Mouse (Mus musculus) retina, postnatal 1 day (tissue): ENCODE data around the gene Scube3.

Source experiments
- DNase-seq: peaks from one replicate; pipeline ENCODE4 v3.0.0-alpha.2; 2012

The Scube3 gene

DNA sequence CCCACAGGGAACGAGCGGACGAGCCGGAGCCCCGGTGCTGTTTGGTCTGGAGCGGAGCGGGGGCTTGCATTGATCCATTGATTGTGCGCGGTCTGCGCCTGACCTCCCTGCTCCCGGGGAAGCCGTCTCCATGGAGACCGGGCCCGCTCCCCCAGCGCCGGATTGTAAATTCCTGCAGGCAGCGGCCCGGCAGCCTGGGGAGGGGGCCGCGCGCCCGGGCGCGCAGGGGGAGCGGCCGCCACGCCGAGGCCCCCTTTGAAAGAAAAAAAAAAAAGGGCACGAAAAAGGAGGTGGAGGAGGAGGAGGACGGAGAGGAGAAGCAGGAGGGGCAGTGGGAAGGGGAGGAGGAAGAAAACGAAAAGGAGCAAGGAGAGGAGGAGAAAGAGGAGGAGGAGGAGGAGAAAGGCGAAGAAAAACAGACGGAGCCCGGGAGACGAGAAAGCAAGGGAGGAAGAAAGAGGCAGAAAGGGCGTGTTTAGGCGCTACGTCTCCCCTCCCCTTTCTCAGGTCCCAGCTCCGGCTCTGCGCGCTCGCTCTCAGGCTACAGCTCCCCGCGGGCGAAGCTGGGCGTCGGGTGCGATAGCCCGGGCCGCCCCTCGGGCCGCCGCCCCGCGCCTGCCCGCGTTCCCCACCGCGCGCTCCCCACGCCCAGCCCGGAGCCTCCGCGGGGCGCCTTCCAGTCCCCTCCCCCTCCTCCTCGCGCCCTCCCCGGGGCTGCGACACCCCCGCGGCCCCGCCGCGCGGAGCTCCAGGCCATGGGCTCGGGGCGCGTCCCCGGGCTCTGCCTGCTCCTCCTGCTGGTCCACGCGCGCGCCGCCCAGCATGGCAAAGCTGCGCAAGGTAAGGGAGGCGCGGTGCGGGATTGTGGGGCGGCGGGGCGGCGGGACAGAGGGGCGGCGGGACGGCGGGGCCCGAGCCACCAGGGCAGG, at the start of gene Scube3:
Gene Scube3 (plus strand): TSS at position 371 of the 929 bp plus-strand sequence.
- DNase-seq: peak; percentile 85

DNA sequence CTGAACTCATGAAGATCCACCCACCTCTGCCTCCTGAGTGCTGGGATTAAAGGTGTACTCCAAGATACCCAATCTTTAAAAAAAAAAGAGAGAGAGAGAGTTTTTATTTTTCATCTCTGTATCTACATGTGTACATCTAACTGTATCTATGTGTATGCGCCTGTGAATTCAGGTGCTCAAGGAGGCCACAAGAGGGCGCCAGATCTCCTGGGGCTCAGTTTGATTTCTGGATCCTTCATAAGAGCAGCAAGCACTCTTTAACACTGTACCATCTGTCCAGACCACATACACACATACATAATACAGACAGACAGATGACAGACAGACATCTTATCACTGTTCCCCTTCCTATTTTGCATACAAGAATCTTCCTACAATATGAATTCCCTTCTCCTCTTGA, 49.6 kb upstream of the Scube3 start:
- no peak for DNase-seq

DNA sequence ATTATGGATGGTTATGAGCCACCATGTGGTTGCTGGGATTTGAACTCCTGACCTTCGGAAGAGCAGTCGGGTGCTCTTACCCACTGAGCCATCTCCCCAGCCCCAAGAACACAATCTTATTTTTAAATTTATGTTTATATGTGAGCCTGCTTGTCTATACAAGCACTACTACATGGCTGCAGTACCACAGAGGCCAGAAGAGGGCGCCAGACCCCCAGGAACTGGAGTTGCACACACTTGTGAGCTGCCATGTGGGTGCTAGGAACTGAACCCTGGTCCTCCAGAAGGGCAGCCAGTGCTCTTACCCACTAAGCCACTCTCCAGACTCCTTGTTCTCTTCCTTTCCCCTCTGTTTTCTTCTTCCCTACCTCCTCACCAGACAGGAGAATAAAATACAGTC, 48.1 kb upstream of the Scube3 start:
- DNase-seq: no peak

DNA sequence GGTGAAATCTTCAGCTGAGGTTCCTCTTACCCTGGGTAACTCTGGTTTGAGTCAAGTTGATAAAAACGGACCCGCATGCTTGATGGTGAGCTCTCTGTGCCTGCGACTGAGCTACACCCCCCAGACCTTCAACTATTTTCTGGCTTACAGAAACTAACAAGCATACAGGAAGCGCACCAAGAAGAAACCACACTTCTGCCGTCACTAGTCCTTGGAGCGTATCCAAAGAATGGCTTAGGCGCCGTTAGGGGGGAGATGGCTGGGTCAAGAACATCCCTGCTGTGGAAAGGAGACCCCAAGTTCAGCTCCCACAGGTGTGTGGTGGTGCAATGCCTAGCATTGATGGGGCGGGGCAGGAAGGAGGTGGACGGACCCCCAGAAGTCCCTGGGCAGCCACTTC, 45.5 kb upstream of the Scube3 start:
- no peak for DNase-seq

DNA sequence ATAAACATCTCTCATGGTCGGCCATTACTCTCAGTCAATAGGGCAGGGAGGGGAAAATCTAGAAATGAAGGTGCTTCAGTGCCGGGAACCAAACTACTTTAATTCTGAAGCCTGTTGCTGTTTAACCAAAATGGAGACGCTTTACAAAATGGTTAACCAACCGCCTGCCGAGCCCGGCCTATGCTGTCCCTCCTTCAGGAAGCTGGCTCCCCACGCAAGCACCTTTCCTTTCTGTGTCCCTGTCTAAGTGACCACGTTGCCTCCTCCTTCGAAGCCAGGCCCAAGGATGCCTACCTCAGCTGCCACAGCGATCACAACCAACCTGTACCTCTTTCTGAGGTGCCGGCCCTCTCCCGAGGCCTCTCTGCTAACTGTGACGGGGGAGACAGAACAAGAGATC, 44.6 kb upstream of the Scube3 start:
- DNase-seq: no peak

DNA sequence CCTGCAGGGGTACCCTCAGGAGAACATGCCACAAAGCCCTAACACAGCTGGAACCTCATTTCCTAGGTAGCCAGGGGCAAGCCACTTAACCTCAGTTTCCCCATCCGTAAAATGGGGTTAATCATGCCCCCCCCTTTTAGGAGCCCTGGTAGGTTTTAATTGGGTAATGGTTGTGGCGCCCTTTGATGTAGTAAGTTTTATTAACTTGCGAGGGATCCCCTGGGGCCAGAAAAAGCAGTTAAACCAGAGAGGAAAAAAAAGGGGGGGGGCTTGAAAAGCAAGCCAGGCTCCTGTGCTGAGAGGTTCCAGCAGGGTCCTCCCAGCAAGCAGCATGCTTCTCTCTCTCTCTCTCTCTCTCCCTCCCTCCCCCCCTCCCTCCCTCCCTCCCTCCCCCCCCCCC, 42.9 kb upstream of the Scube3 start:
- DNase-seq: no peak

DNA sequence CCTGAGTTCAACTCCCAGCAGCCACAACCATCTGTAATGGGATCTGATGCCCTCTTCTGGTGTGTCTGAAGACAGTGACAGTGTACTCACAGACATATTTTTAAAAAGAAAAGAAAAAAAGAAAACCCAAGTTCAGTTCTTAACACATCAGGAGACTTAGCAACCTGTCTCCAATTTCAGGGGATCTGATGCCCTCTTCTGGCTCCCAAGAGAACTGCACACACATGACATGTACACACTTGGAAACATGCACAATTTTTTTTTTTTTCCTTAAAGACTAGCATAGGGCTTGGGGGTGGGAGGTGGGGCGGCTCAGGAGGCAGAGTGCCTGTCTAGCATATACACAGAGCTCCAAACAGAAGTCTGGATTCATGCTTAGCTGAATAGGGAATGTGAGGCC, 41.3 kb upstream of the Scube3 start:
- no peak for DNase-seq

DNA sequence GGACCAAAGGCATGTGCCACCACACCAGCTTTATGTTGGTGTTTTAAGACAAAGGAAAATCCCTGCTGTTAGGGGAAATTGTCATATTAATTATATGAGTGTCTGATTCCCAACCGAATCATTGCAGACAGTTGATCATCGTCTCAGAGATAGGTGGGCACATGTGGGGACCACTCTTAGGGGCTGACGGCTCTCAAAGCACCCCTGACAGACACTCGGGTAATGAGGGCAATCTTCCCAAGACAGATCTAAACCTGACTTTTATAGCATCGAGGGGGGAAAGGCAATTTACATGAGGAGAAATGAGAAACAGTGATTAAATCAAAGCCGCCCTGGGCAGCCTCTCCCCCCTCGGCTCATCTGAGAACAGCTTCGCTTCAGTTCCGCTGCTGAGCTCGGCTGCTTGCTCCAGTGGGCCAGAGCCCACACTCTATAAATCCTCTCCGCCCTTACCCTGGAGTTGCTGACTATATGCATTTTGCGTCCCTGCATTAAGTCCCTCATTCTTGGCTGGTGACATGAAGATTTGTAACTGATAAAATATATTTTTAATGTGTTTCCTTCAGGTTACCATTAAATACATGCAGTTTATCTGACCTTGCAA, 40.6 kb upstream of the Scube3 start:
- DNase-seq: no peak

DNA sequence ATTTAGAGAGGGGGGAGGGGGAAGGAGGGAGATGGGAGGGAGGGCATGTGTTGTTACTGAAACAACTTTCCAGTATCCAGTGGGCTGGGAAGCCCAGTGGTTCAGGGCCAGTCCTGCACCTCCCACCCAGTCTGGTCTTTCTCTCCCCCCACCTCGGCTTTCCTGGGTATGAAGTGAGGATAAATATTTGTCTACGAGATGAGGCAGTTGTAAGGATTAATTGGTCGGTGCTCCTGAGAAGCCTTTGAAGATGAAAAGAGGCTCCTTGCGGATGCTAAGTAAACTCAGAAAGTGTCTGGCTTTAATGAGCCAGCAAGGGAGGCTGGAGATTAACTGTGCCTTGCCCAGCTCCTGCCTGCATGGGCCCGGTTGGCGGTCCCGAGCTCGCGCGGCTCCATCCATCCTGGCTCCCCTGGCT, 40.0 kb upstream of the Scube3 start:
- no peak for DNase-seq

DNA sequence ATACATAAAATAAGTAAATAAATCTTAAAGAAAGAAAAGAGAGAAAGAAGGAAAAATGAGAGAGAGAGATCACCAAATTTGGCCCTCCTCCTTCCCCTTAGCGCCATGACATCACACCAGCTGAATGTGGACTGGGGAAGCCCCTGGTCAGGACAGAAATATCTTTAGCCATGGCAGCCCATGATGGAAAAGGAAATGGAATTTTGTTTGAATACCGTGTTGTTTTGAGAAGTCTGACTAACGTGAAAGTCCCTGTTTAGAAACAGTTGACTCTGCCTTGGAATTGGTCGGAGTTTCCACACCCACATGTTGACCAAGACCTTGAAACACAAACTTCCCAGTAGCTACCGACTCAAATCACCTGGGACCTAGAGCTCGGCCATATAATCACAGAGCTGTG, 37.5 kb upstream of the Scube3 start:
- no peak for DNase-seq

DNA sequence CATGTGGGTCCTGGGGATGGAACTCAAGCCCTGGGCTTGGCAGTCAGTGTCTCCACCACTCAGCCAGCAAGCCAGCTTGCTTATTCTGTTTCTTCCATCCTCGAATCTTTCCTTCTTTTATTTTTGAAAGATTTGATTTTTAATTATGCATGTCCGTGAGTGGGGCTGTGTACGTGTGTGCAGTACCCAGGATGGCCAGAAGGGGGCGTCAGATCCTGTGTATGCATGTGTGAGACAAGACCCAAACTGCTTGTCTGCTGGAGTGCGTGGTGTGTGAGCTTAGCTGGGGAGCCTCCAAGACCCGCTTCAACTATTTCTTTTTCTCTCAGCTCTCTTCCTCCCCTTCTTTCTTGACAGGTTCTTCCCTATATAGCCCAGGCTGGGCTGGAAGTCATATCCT, 35.6 kb upstream of the Scube3 start:
- no peak for DNase-seq

DNA sequence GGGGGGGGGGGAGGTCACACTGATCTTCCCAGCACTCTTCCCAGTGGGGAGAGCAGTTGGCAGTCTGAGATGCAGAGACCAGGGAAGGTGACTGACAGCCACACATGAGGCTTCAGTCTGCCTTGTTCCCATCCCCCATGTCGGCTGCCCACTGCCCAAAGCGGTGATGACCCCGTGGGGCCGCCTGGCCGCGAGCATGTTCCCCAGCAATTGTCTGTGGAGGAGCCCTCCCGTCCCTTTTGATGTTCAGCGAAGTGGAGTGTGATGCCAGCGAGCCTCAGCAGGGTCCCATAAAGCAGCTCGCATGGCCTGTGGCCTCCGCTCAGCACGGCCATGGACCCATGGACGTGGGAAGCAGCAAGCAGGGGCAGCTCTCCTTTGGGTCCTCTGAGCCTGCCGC, 34.7 kb upstream of the Scube3 start:
- DNase-seq: peak; percentile 87

DNA sequence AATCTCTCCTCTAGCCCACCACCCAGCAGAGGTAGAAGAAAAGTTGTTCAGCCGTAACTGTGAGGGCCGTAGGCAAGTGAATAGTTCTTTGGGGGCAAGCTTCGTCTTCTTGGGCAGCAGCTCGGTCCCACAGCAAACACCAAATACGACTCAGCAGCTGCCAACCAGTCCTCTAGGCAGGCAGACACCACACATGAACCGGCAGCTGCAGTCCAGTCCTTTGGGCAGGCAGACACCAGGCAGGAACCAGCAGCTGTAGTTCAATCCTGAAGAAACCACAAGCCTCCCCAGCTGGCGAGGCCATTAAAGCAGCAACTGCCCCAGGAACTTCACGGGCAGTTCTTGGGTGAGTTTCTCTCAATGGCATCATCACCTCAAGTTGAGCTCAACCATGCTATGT, 29.7 kb upstream of the Scube3 start:
- no peak for DNase-seq

DNA sequence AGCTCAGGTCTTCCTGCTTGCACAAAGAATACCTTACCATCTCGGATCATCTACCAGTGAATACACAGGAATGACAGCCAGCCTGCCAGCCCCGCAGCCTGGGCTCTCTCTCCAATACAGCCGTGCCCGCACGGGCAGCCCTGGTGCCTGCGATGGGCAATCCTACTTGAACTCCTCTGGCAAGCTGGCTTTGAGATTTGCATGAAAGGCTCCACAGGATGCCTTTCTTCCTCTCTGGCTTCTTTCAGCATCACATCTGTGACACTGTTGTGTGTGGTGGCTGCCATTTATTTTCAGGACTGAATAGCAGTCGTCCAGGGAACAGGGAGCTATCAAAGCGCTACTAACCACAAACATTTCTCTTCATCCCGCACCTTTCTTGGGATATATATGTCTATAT, 25.6 kb upstream of the Scube3 start:
- no peak for DNase-seq

DNA sequence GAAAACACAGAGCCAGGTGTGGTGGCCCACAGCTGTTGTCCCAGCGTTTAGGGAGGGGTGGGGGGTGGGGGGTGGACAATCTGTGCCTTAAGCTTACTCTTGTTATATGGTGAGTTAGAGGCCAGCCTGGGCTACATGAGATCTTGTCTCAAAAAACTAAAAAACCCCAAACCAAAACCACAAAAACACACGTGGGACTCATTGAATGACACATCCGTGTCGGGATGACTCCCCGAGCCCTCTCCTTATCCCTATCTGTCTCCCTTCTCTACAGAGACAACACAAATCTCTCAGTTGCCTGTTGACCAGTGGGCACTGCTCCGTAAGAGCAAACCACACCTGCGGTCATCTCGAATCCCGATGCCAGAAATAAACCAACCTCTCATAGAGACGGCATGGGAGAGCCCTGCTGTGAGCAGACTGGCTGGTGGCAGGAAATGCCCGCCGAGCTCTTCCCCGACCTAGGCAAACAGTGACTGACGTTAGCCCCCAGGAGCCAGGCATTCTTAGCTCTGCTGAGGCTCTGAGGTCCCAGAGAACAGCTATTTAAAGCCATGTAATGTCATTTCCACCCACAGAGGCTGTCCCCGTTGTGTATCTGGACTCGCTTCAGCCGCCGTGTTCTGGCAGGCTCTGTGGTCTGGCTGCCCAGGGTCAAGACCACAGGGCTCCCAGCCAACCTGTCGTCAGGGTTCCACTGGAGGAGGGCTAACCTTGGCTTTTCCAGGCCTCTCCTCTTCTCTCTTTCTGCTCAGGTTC, 24.3 kb upstream of the Scube3 start:
- DNase-seq: no peak

DNA sequence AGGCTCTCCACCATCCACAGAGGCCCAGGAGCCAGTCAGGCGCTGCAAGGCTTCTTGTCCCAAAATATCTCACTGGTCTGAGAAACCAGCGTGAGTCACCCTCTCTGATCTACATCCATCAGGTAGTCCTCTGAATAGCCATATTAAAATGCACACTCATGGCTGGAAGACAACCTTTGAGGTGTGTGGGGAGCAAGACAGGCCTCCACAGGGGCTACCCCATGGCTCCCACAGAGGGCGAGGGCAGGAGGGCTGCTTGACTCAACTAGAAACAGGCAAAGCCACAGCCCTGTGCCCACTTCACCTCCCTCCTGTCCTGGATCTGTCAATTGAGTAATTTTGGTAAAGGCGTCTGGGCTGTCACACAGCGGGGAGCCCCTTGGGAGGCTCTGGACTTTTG, 21.5 kb upstream of the Scube3 start:
- DNase-seq: no peak

DNA sequence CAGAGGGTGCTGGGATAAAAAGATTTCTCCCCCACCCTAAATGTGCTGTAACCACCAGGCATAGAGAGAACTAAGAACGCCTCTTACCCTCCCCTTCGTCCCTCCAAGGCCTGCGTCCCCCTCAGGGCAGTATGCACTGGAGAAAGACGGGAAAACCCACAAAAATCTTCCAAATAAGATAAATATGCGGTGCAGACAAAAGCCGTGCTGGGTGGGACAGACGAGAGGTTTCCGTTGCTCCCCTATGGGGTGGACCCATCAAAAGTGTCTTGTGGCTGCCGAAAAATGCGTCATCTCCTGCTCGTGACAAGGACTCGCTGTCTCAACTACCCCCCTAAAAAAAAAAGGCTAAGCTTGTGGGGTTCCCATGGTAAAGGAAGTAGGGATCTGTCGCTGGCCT, 19.0 kb upstream of the Scube3 start:
- DNase-seq: no peak

DNA sequence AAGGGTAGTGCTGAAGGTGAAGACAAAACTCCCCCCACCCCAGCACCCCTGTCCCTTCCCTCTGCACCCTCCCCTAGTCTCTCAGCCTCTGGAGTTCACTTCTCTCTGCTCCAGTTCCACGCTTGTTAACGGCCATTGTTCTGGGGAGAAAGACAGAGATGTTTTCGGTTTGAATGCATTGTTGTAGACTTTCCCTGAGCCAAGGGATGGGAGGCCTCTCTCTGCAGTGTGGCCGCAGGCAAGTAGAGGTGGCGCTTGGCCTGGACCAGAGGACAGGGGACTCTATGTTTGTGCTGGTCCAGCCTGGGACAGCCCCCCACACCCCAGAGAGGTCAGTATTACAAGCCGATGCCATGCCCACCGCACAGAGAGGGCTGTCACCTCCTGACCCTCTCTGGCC, 18.3 kb upstream of the Scube3 start:
- peak; percentile 62 for DNase-seq

DNA sequence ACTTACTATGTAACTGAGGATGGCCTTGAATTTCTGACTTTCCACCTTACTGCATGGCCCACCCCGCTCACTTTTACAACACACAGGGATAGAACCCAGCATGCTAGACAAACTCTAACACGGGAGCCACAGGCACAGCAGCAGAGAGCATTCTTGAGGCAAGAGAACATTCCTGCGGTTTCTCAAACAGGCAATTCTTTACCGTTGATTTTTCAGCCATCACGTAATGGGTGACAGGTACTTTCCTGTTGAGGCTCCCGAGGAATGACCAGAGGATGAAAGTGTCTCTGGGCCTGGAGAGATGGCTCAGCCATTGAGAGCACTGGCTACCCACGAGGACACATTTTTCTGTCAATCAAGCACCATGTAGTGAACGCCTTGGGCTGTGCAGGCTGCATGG, 17.6 kb upstream of the Scube3 start:
- no peak for DNase-seq

DNA sequence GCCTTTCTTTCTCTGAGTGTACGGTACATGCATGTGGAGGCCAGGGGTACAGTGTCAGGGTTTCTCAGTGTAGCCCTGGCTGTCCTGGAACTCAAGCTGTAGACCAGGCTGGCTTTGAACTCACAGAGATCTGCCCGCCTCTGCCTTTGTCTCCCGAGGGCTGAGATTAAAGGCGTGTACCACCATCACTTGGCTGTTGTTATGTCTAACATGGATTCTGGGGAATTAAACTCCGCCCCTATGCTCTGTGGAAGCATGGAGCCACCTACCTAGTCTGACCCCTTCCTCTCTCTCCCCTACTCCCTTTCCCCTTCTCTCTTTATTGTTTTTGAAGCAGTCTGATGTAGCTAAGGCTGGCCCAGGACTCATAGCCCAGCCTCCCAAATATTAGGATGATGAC, 12.1 kb upstream of the Scube3 start:
- DNase-seq: no peak

DNA sequence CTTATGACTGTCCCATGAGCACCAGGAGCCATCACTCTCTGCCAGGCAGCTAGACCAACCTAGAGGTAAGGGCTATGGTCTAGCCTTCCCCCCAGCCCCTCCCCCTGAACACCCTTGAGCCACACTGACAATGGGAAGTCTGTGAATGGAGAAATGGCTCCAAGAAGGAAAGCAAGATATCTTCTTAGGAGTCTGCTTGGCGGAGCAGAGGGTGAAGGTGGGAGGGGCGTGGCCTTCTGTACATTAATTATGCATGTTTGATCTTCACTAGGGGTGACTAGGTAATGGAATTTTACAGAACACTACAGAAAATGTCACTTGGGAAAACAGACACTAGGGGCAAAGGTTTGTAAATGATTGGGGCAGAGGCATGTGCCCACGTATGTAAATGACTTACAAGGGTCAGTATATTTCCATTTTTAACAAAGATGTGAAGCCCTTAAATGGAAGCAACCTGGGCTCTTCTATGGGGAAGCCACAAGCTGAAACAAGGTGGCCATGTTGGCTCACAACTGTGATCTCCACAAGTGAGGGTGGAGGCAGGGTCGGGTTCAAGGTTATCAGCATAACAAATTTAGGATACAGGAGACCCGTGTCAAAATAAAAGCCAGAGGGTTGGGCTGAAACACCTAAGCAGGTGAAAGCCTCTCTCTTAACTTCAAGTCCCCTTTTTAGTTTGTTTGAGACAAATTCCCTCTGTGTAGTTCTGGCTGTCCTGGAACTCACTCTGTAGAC, 11.4 kb upstream of the Scube3 start:
- DNase-seq: no peak

DNA sequence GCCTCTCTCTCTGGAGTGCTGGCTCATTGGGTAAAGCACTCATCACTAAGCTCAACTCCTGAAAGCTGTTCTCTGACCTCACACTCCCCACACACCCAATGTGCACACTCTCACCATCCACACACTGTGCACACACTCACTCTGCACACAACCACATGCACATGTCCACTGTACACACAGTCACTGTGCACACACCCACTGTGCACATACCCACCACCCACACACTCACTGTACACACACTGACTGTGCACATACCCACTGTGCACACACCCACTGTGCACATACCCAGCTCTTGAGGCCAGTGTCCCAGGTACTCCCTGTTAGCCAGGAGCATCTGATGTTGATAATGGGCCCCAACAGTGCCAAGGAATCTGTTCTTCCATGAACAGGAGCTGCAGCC, 10.8 kb upstream of the Scube3 start:
- no peak for DNase-seq

DNA sequence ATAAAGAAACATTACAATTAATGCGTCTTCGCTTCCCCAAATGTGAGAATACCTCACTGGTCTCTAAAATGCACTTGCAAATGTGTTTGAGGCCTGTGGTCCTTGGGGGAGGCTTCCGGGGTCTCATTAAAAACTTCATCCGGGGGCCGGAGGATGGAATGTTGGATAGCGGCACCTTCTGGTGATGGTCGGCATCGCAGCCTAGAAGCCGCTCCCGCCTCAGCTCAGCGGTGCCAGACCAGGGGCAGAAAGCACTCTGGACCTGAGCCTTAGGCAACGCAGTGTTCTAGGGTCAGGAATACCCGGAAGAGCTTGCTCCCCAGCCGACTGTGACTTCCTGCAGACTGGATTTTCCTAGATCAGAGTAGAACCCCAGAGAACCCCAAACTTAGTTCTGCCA, 8.7 kb upstream of the Scube3 start:
- DNase-seq: peak; percentile 83
